Mouse (Mus musculus) layer of hippocampus, adult 2 months (tissue): ENCODE measurements around the gene Chsy1. TPM values are rescaled to one million over a fixed set of nuclear protein-coding genes. Genes with fewer than 3 reads are reported as not detected.
A peak's percentile ranks its signal among the peaks of the same experiment; 100 is the strongest.

Source experiments
- DNase-seq, 2 experiments: peaks; one replicate each; pipeline ENCODE4 v3.0.0; 2022; ENCODE audit warnings: low spot score in 2 of 2
- H3K27ac ChIP-seq: fragments of 200-600 bp; 2 replicates; pipeline ENCODE4 v1.8.1; 2022
- H3K4me3 ChIP-seq: fragments of 200-600 bp; 2 replicates; pipeline ENCODE4 v1.8.1; 2022; ENCODE audit warnings: mild to moderate bottlenecking
- CTCF ChIP-seq: fragments of 200-600 bp; conservative IDR thresholded peaks from 2 replicates; pipeline ENCODE4 v1.8.1; 2022; ENCODE audit warnings: antibody characterized with exemption, mild to moderate bottlenecking, moderate library complexity
- long read RNA-seq, 2 experiments: library from polyadenylated mRNA; stranded (forward); transcript quantifications; one replicate each; pipeline ENCODE4 v2.0.0; 2021; ENCODE audit warnings: borderline mapping rate in 2 of 2
- total RNA-seq, 2 experiments: library from RNA; stranded (reverse); gene quantifications; 2 replicates each; pipeline ENCODE4 v1.2.3; 2021

The Chsy1 gene
- 10 to 100 TPM; 14.2 to 14.6 TPM for total RNA-seq
- long read RNA-seq, experiment 1, full-length matches to known transcripts, result 12 of 14 reads
- long read RNA-seq, experiment 1, partial matches to known transcripts, result 1 of 14 reads
- long read RNA-seq, experiment 1, other reads (novel, unspliced or antisense), result 1 of 14 reads
- long read RNA-seq, experiment 2, full-length matches to known transcripts, result 19 of 23 reads
- long read RNA-seq, experiment 2, partial matches to known transcripts, result 0 of 23 reads
- long read RNA-seq, experiment 2, other reads (novel, unspliced or antisense), result 4 of 23 reads

- no peak for TF ChIP-seq CTCF
- Histone ChIP-seq H3K27ac (peak within 1 kb of the TSS; percentile 86), H3K4me3 (peak within 1 kb of the TSS; percentile 76)
- DNase-seq, result peak; percentile 87 to 89
These were observed at the start of gene Chsy1 for GRCm38 (mm10) chr7:66108961-66109854. Gene Chsy1 (plus strand): TSS chr7:66109515.

- DNase-seq, result peak; percentile 85 to 86
- peak overlapping the region; percentile 76 for H3K27ac ChIP-seq
- peak overlapping the region; percentile 99 for H3K4me3 ChIP-seq
- TF ChIP-seq CTCF, result peak; percentile 25; the same call in 1 of the 2 replicates
These were observed 49.0 kb upstream of the Chsy1 start for GRCm38 (mm10) chr7:66060066-66060956.

- DNase-seq, result no peak
- H3K27ac ChIP-seq, result peak overlapping the region; percentile 76
- TF ChIP-seq CTCF, result no peak
- H3K4me3 ChIP-seq, result peak overlapping the region; percentile 99
These were observed 48.3 kb upstream of the Chsy1 start for GRCm38 (mm10) chr7:66061057-66061456.

GRCm38 (mm10) chr7:66076411-66076810 is 32.9 kb upstream of the Chsy1 start:
- DNase-seq, result peak; percentile 29 to 44
- Histone ChIP-seq H3K27ac (peak overlapping the region; percentile 6; the same call in 1 of the 2 replicates), H3K4me3 (no peak overlapping the region)
- TF ChIP-seq CTCF, result no peak

GRCm38 (mm10) chr7:66079364-66080230 is 29.7 kb upstream of the Chsy1 start, which contains the start of gene Selenos:
Gene Selenos (plus strand): TSS chr7:66079649.
- DNase-seq, result peak; percentile 94 to 98
- no peak for TF ChIP-seq CTCF
- Histone ChIP-seq H3K27ac (peak within 1 kb of the TSS; percentile 93), H3K4me3 (peak within 1 kb of the TSS; percentile 86)

- Histone ChIP-seq H3K4me3 (peak overlapping the region; percentile 86), H3K27ac (peak overlapping the region; percentile 93; the same call in 1 of the 2 replicates)
- peak; percentile 60 for TF ChIP-seq CTCF
- no peak for DNase-seq
These were observed 29.1 kb upstream of the Chsy1 start for GRCm38 (mm10) chr7:66080231-66080613.

- no peak for TF ChIP-seq CTCF
- Histone ChIP-seq H3K4me3 (no peak overlapping the region), H3K27ac (peak overlapping the region; percentile 19; the same call in 1 of the 2 replicates)
- no peak for DNase-seq
These were observed 25.6 kb upstream of the Chsy1 start for GRCm38 (mm10) chr7:66083757-66084156.

GRCm38 (mm10) chr7:66084546-66084945 is 24.8 kb upstream of the Chsy1 start:
- H3K4me3 ChIP-seq, result no peak overlapping the region
- TF ChIP-seq CTCF, result no peak
- H3K27ac ChIP-seq, result no peak overlapping the region
- DNase-seq, result no peak

GRCm38 (mm10) chr7:66087652-66088051 is 21.7 kb upstream of the Chsy1 start:
- no peak overlapping the region for H3K4me3 ChIP-seq
- TF ChIP-seq CTCF, result no peak
- DNase-seq, result peak; percentile 41 to 59
- peak overlapping the region; percentile 62 for H3K27ac ChIP-seq

- TF ChIP-seq CTCF, result no peak
- no peak overlapping the region for H3K4me3 ChIP-seq
- no peak for DNase-seq
- 0 out of 2 replicates have a peak overlapping the region, but pooled peaks have one; percentile 62 for H3K27ac ChIP-seq
These were observed 21.2 kb upstream of the Chsy1 start for GRCm38 (mm10) chr7:66088077-66088476.

GRCm38 (mm10) chr7:66090676-66091190 is 18.6 kb upstream of the Chsy1 start:
- no peak overlapping the region for H3K4me3 ChIP-seq
- no peak for TF ChIP-seq CTCF
- no peak for DNase-seq
- no peak overlapping the region for H3K27ac ChIP-seq

- Histone ChIP-seq H3K4me3 (no peak overlapping the region), H3K27ac (no peak overlapping the region)
- no peak for DNase-seq
- TF ChIP-seq CTCF, result no peak
These were observed 17.8 kb upstream of the Chsy1 start for GRCm38 (mm10) chr7:66091553-66091952.
